Mouse (Mus musculus): ENCODE data around the gene Vmn2r102. TPM values are rescaled to one million over a fixed set of nuclear protein-coding genes. Genes with fewer than 3 reads are reported as not detected.

Gene Vmn2r102
- total RNA-seq (2021), result not detected
- long read RNA-seq, experiment 1, result 0 reads
- long read RNA-seq, experiment 2, result 0 reads

- no peak for DNase-seq
These were observed at the start of gene Vmn2r102 for GRCm38 (mm10) chr17:19660028-19660427. TSS of gene Vmn2r102 (plus strand) at chr17:19660328.

- DNase-seq, result no peak
These were observed 30.8 kb upstream of the Vmn2r102 start for GRCm38 (mm10) chr17:19629328-19629727.

GRCm38 (mm10) chr17:19658447-19658846, 1.7 kb upstream of the Vmn2r102 start:
- DNase-seq, result no peak

DNA sequence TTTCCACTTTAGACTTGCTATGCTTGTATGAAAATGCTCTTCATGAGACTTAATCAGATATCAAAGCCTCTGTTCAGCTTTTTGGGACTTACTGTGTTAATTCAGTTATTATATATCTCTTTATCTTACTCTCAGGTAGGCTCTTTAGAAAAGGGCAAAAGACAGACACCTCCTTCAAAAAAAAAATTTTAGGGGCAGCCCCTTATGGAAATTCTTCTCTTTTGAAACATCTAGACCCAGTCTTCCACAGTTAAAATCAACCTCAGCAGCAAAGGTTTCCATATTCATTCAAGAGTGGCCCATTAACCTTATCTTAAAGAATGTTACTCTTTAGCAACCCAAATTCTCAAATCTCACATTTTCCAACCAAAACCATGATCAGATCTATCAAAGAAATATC, 31.9 kb downstream of the Vmn2r102 start:
- DNase-seq, result no peak

Other genes starting within 250 kb of the Vmn2r102 start
- not detected for gene Vmn2r100, start 155.6 kb upstream of the Vmn2r102 start, total RNA-seq (2021)
- gene Vmn2r101, start 83.1 kb upstream of the Vmn2r102 start, total RNA-seq (2021), result not detected
- not detected for gene Vmn2r103, start 113.0 kb downstream of the Vmn2r102 start, total RNA-seq (2021)

Data from adrenal gland, postnatal 10 days (tissue).